Mouse (Mus musculus): ENCODE measurements around the gene Sdc1. TPM values are rescaled to one million over a fixed set of nuclear protein-coding genes. Genes with fewer than 3 reads are reported as not detected.

Sdc1 gene
- polyA plus RNA-seq (2015; fragmentation: Nextera tagmentation; extraction: Ambion mirVana) = 33.9 and 48.6 TPM in 2 replicates

GRCm38 (mm10) chr12:8770946-8771843 lies at the start of gene Sdc1:
TSS of gene Sdc1 (plus strand) at chr12:8771323.
- no peaks in the 10 kb centered on the region for H3K27me3 ChIP-seq
- H3K9ac ChIP-seq = peak within 1 kb of the TSS; percentile 74
- H3K36me3 ChIP-seq = no peaks in the 10 kb centered on the region
- H3K4me2 ChIP-seq = peak within 1 kb of the TSS; percentile 95
- H3K27ac ChIP-seq = peak within 1 kb of the TSS; percentile 66
- H3K9me3 ChIP-seq (replicated peaks) = no peaks in the 10 kb centered on the region
- H3K4me1 ChIP-seq (replicated peaks) = peaks cover 22% of the 10 kb centered on the region
- under 1% methylated on average over 67 of the region's 67 CpGs for WGBS
- H3K4me3 ChIP-seq = peak within 1 kb of the TSS; percentile 68
- ATAC-seq (replicated peaks; ENCODE audit: insufficient number of reproducible peaks, insufficient read depth, low FRiP score, low read depth) = peak; percentile 83

GRCm38 (mm10) chr12:8726890-8727289 lies 44.2 kb upstream of the Sdc1 start:
- H3K4me3 ChIP-seq = no peak overlapping the region
- ATAC-seq (replicated peaks; ENCODE audit: insufficient number of reproducible peaks, insufficient read depth, low FRiP score, low read depth) = no peak
- H3K36me3 ChIP-seq = peaks cover 46% of the 10 kb centered on the region
- no peak overlapping the region for H3K27ac ChIP-seq
- no peak overlapping the region for H3K9ac ChIP-seq
- 52% methylated on average over 1 of the region's 1 CpGs for WGBS
- H3K4me1 ChIP-seq (replicated peaks) = no peaks in the 10 kb centered on the region
- no peak overlapping the region for H3K4me2 ChIP-seq
- H3K27me3 ChIP-seq = no peaks in the 10 kb centered on the region
- no peaks in the 10 kb centered on the region for H3K9me3 ChIP-seq (replicated peaks)

GRCm38 (mm10) chr12:8728739-8729138 lies 42.4 kb upstream of the Sdc1 start:
- H3K27me3 ChIP-seq = no peaks in the 10 kb centered on the region
- ATAC-seq (replicated peaks; ENCODE audit: insufficient number of reproducible peaks, insufficient read depth, low FRiP score, low read depth) = no peak
- H3K4me3 ChIP-seq = no peak overlapping the region
- 73% methylated on average over 2 of the region's 2 CpGs for WGBS
- H3K4me1 ChIP-seq (replicated peaks) = no peaks in the 10 kb centered on the region
- no peak overlapping the region for H3K9ac ChIP-seq
- no peak overlapping the region for H3K27ac ChIP-seq
- H3K4me2 ChIP-seq = no peak overlapping the region
- no peaks in the 10 kb centered on the region for H3K9me3 ChIP-seq (replicated peaks)
- peaks cover 39% of the 10 kb centered on the region for H3K36me3 ChIP-seq

GRCm38 (mm10) chr12:8753654-8754053 lies 17.5 kb upstream of the Sdc1 start:
- no peak for ATAC-seq (replicated peaks; ENCODE audit: insufficient number of reproducible peaks, insufficient read depth, low FRiP score, low read depth)
- WGBS = 96% methylated on average over 2 of the region's 2 CpGs
- Histone ChIP-seq H3K4me3 (no peak overlapping the region), H3K27me3 (no peaks in the 10 kb centered on the region), H3K9ac (no peak overlapping the region), H3K4me2 (no peak overlapping the region), H3K4me1 (replicated peaks) (peaks cover 9% of the 10 kb centered on the region), H3K27ac (peak overlapping the region; percentile 55; the same call in 1 of the 2 replicates), H3K9me3 (replicated peaks) (no peaks in the 10 kb centered on the region), H3K36me3 (peaks cover 28% of the 10 kb centered on the region)

- Histone ChIP-seq H3K27me3 (no peaks in the 10 kb centered on the region), H3K9me3 (replicated peaks) (no peaks in the 10 kb centered on the region), H3K4me3 (no peak overlapping the region), H3K27ac (peak overlapping the region; percentile 55), H3K4me1 (replicated peaks) (peaks cover 9% of the 10 kb centered on the region), H3K36me3 (peaks cover 24% of the 10 kb centered on the region), H3K9ac (no peak overlapping the region), H3K4me2 (no peak overlapping the region)
- WGBS = 53% methylated on average over 4 of the region's 4 CpGs
- no peak for ATAC-seq (replicated peaks; ENCODE audit: insufficient number of reproducible peaks, insufficient read depth, low FRiP score, low read depth)
Measured at GRCm38 (mm10) chr12:8754116-8754515, 17.0 kb upstream of the Sdc1 start.

- Histone ChIP-seq H3K4me3 (no peak overlapping the region), H3K36me3 (0 out of 2 replicates have a peak, but pooled peaks cover 9% of the 10 kb centered on the region), H3K4me2 (no peak overlapping the region), H3K27ac (no peak overlapping the region), H3K9ac (no peak overlapping the region), H3K27me3 (no peaks in the 10 kb centered on the region), H3K9me3 (replicated peaks) (no peaks in the 10 kb centered on the region), H3K4me1 (replicated peaks) (peaks cover 9% of the 10 kb centered on the region)
- no peak for ATAC-seq (replicated peaks; ENCODE audit: insufficient number of reproducible peaks, insufficient read depth, low FRiP score, low read depth)
- WGBS = 99% methylated on average over 3 of the region's 3 CpGs
Measured at GRCm38 (mm10) chr12:8758029-8758428, 13.1 kb upstream of the Sdc1 start.

GRCm38 (mm10) chr12:8759115-8759514 lies 12.0 kb upstream of the Sdc1 start:
- H3K4me3 ChIP-seq = no peak overlapping the region
- H3K9ac ChIP-seq = no peak overlapping the region
- no peak overlapping the region for H3K27ac ChIP-seq
- H3K36me3 ChIP-seq = 0 out of 2 replicates have a peak, but pooled peaks cover 9% of the 10 kb centered on the region
- H3K4me2 ChIP-seq = no peak overlapping the region
- WGBS = 35% methylated on average over 4 of the region's 4 CpGs
- no peak for ATAC-seq (replicated peaks; ENCODE audit: insufficient number of reproducible peaks, insufficient read depth, low FRiP score, low read depth)
- no peaks in the 10 kb centered on the region for H3K9me3 ChIP-seq (replicated peaks)
- H3K27me3 ChIP-seq = no peaks in the 10 kb centered on the region
- H3K4me1 ChIP-seq (replicated peaks) = peaks cover 4% of the 10 kb centered on the region

GRCm38 (mm10) chr12:8759779-8760178 lies 11.3 kb upstream of the Sdc1 start:
- H3K27me3 ChIP-seq = no peaks in the 10 kb centered on the region
- H3K36me3 ChIP-seq = 0 out of 2 replicates have a peak, but pooled peaks cover 9% of the 10 kb centered on the region
- no peak overlapping the region for H3K27ac ChIP-seq
- no peak overlapping the region for H3K4me3 ChIP-seq
- ATAC-seq (replicated peaks; ENCODE audit: insufficient number of reproducible peaks, insufficient read depth, low FRiP score, low read depth) = no peak
- H3K9ac ChIP-seq = no peak overlapping the region
- H3K9me3 ChIP-seq (replicated peaks) = no peaks in the 10 kb centered on the region
- no peaks in the 10 kb centered on the region for H3K4me1 ChIP-seq (replicated peaks)
- H3K4me2 ChIP-seq = no peak overlapping the region
- WGBS = 86% methylated on average over 6 of the region's 6 CpGs

GRCm38 (mm10) chr12:8760561-8760960 lies 10.6 kb upstream of the Sdc1 start:
- Histone ChIP-seq H3K4me3 (no peak overlapping the region), H3K4me2 (no peak overlapping the region), H3K9me3 (replicated peaks) (no peaks in the 10 kb centered on the region), H3K9ac (no peak overlapping the region), H3K4me1 (replicated peaks) (no peaks in the 10 kb centered on the region), H3K27ac (no peak overlapping the region), H3K27me3 (no peaks in the 10 kb centered on the region), H3K36me3 (0 out of 2 replicates have a peak, but pooled peaks cover 5% of the 10 kb centered on the region)
- no peak for ATAC-seq (replicated peaks; ENCODE audit: insufficient number of reproducible peaks, insufficient read depth, low FRiP score, low read depth)
- WGBS = 70% methylated on average over 6 of the region's 6 CpGs

- 70% methylated on average over 7 of the region's 7 CpGs for WGBS
- no peak for ATAC-seq (replicated peaks; ENCODE audit: insufficient number of reproducible peaks, insufficient read depth, low FRiP score, low read depth)
- H3K4me2 ChIP-seq = no peak overlapping the region
Measured at GRCm38 (mm10) chr12:8761058-8761457, 10.1 kb upstream of the Sdc1 start.

GRCm38 (mm10) chr12:8762667-8763066 lies 8.5 kb upstream of the Sdc1 start:
- Histone ChIP-seq H3K27ac (no peak overlapping the region), H3K36me3 (0 out of 2 replicates have a peak, but pooled peaks cover 3% of the 10 kb centered on the region), H3K27me3 (no peaks in the 10 kb centered on the region), H3K9me3 (replicated peaks) (no peaks in the 10 kb centered on the region), H3K4me2 (no peak overlapping the region), H3K4me1 (replicated peaks) (no peaks in the 10 kb centered on the region), H3K4me3 (no peak overlapping the region), H3K9ac (no peak overlapping the region)
- WGBS = 64% methylated on average over 2 of the region's 2 CpGs
- ATAC-seq (replicated peaks; ENCODE audit: insufficient number of reproducible peaks, insufficient read depth, low FRiP score, low read depth) = no peak

More at GRCm38 (mm10) chr12:8761058-8761457, 10.1 kb upstream of the Sdc1 start:
- Histone ChIP-seq H3K9me3 (replicated peaks) (no peaks in the 10 kb centered on the region), H3K36me3 (0 out of 2 replicates have a peak, but pooled peaks cover 4% of the 10 kb centered on the region), H3K4me3 (no peak overlapping the region), H3K9ac (no peak overlapping the region), H3K4me1 (replicated peaks) (no peaks in the 10 kb centered on the region), H3K27ac (no peak overlapping the region), H3K27me3 (no peaks in the 10 kb centered on the region)

All from heart, embryonic 15.5 days (tissue).